Mouse (Mus musculus) testis, adult 2 months (tissue): ENCODE results near the gene Cep112. TPM values are rescaled to one million over a fixed set of nuclear protein-coding genes. Genes with fewer than 3 reads are reported as not detected.

Source experiments
- H3K27ac ChIP-seq: fragments of 200-500 bp; 2 replicates; pipeline ENCODE4 v1.5.1; 2012; ENCODE audit warnings: low read depth, low read length; ENCODE audit not compliant: control insufficient read depth, insufficient read depth
- H3K27me3 ChIP-seq: fragments of 200-500 bp; 2 replicates; pipeline ENCODE4 v1.6.1; 2012; ENCODE audit warnings: mild to moderate bottlenecking, low read length, moderate library complexity; ENCODE audit not compliant: control insufficient read depth, insufficient read depth
- H3K36me3 ChIP-seq: fragments of 200-500 bp; 2 replicates; pipeline ENCODE4 v1.6.1; 2012; ENCODE audit warnings: mild to moderate bottlenecking, low read length; ENCODE audit not compliant: control insufficient read depth, insufficient read depth
- H3K4me1 ChIP-seq: fragments of 200-500 bp; 2 replicates; pipeline ENCODE4 v1.6.1; 2012; ENCODE audit warnings: low read length; ENCODE audit not compliant: control insufficient read depth, insufficient read depth
- H3K4me3 ChIP-seq: fragments of 200-500 bp; 2 replicates; pipeline ENCODE4 v1.5.1; 2012; ENCODE audit warnings: low read depth, mild to moderate bottlenecking, low read length, moderate library complexity, mixed read lengths; ENCODE audit not compliant: control insufficient read depth
- CTCF ChIP-seq: fragments of 200-500 bp; IDR thresholded peaks from 2 replicates; pipeline ENCODE4 v1.5.1; 2012; ENCODE audit warnings: low read depth, mild to moderate bottlenecking, inconsistent platforms, low read length, moderate library complexity; ENCODE audit not compliant: control insufficient read depth, insufficient read depth, insufficient replicate concordance
- POLR2A ChIP-seq: fragments of 200-500 bp; IDR thresholded peaks from 2 replicates; pipeline ENCODE4 v1.6.1; 2012; ENCODE audit warnings: low read depth, mild to moderate bottlenecking, inconsistent platforms, low read length, moderate library complexity; ENCODE audit not compliant: control insufficient read depth
- polyA plus RNA-seq: library from polyadenylated mRNA; depleted of rRNA; stranded (reverse); fragments of >200 nt; gene quantifications from 2 replicates; pipeline ENCODE4 v1.2.3, GENCODE M21; 2012; rRNA removed

Cep112 gene
- polyA plus RNA-seq, 1 experiment, result 127 TPM

DNA sequence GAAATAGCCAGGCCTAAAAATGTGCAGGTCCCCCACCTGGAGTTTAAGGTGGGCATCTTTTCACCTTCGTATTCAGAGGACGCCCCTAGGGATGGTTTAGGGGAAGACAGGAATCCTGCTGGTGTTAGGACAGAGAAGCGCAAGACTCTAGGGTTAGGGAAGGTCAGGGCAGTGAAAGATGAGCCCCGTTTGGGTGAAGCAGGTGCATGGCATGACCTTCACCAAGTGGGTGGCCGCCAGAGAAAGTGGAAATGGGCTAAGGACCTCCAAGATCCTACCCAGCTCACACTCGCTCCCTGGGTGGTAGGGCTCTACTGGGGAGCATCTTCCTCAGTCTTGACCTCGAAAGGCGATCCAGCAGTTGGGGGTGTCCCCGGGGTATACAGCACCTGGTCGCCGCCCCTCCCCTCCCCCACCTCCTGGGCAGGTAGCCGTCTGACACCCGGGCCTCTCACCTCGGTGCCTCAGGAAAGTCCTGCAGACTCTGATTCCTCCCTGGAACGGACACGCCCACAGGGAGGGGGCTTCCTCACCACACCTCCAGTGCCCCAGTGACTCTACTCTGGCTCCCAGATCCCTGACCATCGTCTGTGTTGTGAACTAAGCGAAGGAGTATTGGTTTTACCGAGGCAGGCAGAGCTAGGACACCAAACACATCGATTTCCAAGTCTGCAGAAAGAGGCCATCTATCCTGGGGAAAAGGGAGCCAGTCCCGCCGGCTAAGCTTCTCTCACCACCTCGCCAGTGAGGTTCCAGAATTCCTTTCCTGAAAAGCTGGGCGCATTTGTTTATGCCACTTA is 484.6 kb downstream of the Cep112 start:
- no peaks in the 10 kb centered on the region for H3K27me3 ChIP-seq

More for the DNA sequence above, 484.6 kb downstream of the Cep112 start:
- no peaks in the 10 kb centered on the region for H3K36me3 ChIP-seq
- H3K27ac ChIP-seq, result no peak overlapping the region
- TF ChIP-seq CTCF (no peak), POLR2A (no peak)
- H3K4me3 ChIP-seq, result no peak overlapping the region; the same call in 1 of the 2 replicates
- H3K4me1 ChIP-seq, result peaks cover 12% of the 10 kb centered on the region

Other genes starting within 250 kb of the Cep112 start
- gene Apoh, start 81.8 kb upstream of the Cep112 start, polyA plus RNA-seq, result 101 and 121 TPM in 2 replicates
- 2.2 and 2.3 TPM in 2 replicates for gene Prkca, start 81.3 kb upstream of the Cep112 start, polyA plus RNA-seq